Mouse (Mus musculus) left cerebral cortex, adult 11 months (tissue): ENCODE data around the gene Slc34a2.

Experiments used
- DNase-seq: peaks from one replicate; pipeline ENCODE4 v3.0.0; 2022; ENCODE audit warnings: low spot score

Slc34a2 gene

DNA sequence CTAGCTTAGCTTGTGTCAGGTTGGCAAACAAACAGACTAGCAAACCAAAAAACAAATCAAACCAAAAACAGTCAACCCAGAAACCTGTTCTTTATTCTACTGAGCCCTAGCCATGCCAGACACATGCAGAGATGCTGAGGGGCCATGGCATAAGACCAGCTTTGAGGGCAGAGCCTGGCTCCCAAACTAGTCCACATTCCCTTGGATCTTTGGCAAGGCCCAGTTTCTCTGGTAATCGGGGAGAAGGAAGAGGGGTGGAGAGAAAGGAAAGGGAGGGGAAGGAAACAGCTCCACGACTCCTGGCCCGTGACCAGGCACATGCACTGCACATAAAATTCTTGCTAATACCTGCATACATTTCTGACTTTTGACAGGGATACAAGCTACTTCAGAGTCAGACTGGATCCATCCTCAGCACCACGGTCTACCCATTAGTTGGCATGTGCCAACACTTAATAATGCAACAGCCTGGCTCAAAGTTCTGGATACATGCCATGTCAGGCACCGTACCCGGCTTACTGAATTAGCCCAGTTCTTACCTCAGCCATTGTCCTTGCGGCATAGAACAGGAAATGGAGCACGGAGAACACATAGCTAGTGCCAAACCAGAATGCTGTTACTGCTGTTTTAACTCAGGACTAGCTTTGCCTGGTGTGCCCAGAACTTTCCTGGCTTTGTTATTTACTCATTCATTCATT is 12.5 kb upstream of the Slc34a2 start:
- DNase-seq = no peak

DNA sequence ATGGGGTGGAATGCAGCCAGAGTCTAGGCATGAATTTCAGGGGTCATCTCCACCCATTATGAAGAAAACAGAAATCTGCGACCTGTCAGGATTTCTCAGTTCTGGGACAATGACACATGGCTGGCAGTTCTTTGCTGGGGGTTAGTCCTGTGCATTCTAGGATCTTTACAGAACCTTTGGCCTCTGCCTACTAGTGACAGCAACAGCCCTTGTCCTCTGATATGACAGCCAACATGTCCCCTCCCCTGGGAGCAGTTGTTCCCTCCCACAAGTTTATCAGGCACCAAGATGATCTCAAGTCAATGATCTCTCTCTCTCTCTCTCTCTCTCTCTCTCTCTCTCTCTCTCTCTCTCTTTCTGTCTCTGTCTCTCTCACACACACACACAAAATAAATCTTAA is 6.5 kb upstream of the Slc34a2 start:
- DNase-seq = no peak

DNA sequence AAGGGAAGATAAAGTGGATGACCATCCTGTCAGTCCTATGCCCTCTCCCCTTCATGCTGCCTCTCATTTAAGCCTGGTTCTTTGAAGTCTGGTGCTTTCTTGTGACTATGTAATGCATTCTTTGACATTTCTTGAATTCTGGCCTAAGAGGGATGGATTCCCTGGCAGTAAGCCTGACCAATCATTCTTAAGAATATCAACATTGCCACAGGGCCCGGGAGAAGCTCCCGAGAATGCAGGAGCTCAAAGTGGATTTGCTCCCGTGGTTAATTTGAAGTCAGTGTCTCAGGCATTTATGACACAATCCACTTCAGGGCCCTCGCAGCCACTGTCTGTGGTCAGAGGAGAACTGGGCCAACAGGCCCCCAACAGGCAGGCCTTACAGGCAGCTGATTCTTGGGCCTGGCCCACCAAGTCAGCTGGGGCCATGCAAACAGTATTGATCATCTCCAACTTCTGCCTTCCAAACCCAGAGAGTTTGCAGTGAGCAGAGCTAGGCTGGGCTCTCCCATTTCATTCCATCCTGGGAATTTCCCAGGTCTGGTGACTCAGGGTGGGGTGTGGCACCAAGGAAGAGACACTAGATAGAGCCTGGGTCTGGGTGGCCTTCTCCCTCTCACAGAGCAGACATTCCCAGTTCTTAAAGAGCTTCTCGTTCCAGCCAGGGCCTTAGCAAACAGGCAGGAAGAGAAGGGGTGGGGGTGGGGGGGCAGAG is 4.3 kb downstream of the Slc34a2 start:
- no peak for DNase-seq

DNA sequence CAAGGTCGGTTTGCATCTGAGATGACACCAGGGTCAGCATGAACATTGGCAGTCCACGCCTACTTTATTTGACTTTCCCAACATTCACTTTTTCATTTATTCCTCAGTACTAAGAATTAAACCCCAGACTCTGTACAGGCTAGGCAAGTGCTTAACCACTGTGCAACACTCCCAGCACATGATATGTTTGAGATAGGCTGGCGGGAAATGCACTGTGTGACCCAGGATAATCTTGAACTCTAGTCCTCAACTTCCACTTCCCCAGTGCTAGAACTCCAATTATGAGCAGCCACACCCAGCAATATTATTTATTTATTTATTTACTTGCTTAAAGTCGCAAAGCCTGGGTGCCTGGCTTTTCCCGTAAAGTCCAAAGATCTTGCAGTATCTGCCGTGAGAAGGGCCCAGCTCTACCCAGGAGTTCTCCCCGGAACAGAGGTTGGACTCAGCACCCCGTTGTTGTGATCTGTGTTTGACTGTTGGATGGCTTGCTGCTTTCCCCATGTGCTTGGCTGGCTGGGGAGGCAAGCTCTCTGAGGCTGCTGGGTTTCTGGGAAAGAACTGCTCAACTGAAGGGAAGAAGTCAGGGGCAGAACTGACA is 5.0 kb downstream of the Slc34a2 start:
- DNase-seq = no peak

DNA sequence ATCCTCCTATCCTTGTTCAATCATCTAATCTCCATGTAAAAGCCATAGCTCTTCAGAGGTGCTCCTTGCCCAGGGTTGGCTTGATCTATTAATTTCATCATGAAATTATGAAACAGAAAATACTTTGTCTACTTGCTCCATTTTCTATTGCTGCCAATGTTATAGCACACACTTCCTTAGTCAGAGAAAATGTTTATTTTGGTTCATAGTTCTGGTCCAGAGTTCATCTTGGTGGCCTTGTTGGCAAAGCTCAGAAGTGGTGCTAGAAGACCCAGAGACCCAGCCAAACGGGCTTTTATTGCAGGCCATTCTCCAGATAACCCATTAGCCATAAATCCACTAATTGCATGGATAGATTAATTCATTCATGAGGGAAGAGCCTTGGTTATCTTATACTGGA is 5.8 kb downstream of the Slc34a2 start:
- no peak for DNase-seq

- no peak for DNase-seq
Observed at GRCm38 (mm10) chr5:53047951-53048350, 10.1 kb downstream of the Slc34a2 start.

GRCm38 (mm10) chr5:53048599-53048998 is 10.7 kb downstream of the Slc34a2 start:
- no peak for DNase-seq

DNA sequence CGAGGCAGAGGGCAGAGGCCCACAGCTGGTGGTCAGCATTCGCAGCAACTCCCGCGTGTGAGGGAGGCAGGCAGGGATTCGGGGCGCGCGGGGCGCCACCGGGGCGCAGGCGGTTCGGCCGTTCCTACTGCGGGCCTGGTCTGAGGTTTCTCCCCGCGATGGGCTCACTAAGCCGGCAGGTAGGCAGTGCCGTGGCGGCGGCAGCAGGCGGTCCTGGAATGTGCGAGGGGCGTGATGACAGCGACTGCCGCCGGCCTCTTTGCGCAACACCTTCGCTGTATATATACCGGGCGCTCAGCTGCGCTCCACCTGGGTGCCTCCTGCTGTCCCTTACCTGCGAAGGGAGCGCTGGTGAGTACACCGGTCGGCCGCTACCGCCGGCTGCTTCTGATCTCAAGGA is 11.2 kb downstream of the Slc34a2 start:
- DNase-seq = no peak

- no peak for DNase-seq
Observed at GRCm38 (mm10) chr5:53050963-53051362, 13.1 kb downstream of the Slc34a2 start.

- no peak for DNase-seq
Observed at GRCm38 (mm10) chr5:53053246-53053645, 15.4 kb downstream of the Slc34a2 start.

GRCm38 (mm10) chr5:53061532-53062130 is 23.8 kb downstream of the Slc34a2 start:
- no peak for DNase-seq

- no peak for DNase-seq
Observed at GRCm38 (mm10) chr5:53074553-53074952, 36.7 kb downstream of the Slc34a2 start.

GRCm38 (mm10) chr5:53078453-53078852 is 40.6 kb downstream of the Slc34a2 start:
- no peak for DNase-seq

- DNase-seq = no peak
Observed at GRCm38 (mm10) chr5:53087452-53087851, 49.6 kb downstream of the Slc34a2 start.

DNA sequence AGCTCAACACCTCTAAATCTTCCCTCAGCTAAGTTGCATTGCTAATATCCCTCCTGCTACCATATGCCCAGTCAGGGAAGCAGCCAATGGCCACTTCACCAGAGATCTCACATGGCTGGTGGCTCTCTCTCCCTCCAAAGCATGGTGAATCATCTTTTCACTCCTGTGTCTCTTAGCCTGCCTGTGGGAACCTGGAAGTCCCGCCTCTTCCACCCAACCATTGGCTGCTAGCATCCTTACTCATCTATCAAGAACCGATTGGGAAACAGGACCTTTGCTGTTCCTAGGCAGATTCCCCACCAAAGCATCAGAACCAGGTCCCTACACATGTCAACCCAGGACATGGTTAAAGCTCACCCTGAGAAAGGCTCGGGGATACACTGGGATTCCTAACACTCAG is 53.5 kb downstream of the Slc34a2 start:
- no peak for DNase-seq

DNA sequence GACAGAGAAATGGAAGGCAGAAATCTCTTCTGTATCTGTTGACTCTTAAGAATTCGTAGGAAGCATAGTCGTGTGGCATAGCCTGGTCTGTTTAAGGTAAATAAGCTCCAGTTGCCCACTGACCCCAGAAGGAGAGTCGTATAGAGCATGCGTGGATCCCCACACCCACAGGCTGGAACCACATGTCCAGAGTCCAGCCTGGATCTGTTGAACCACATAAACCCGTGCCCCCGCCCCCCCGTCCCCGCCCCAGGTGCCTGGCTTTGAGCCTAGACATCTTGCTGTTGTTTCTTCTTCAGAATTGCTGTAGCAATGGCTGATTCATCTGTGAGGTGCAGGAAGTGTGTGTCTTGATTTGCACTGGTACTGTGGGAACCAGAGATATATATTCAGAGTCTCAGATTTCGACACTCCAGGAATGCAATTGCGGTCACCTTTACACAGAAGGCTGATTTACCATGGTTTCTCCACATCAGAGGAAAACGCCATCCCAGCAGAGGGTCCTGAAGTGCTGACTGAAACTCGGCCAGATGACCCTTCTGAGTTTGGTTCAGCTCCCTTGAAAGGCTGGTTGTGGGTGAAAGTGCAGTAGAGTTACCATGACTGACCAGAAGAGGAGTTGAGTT is 64.1 kb downstream of the Slc34a2 start:
- no peak for DNase-seq

DNA sequence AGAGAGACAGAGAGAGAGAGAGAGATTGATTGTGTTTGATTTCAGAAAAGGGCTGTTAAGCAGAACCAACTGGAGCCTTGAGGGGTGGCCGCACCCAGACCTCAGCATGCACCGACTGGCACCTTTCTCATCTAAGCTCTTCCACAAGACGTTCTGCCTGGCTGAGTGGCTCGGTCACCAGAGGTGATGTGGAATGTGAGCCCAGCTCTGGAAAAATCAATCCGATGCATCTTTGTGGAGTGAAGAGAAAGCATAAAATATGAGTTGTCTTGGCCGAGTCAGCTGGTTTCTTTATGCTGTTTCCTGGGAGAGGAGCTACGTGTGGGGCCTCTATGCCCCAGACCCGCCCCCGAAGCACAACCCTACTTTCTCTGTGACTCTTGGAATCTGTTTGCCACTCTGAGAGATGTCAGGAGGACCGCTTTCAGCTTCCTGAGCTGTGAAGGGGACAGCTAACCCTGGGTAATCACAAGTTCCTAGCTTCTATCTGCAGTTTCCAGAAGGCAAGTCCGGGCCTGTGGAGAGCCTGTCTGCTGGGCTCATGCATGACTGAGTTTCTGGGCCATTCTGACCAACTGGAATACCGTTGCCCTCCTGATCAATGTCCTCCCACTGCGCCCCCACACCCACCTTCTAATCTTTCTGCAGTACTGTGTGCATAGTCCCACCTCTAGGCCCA is 66.4 kb downstream of the Slc34a2 start:
- no peak for DNase-seq

- DNase-seq = no peak
Observed at GRCm38 (mm10) chr5:53105716-53106115, 67.8 kb downstream of the Slc34a2 start.

- DNase-seq = no peak
Observed at GRCm38 (mm10) chr5:53106125-53106524, 68.2 kb downstream of the Slc34a2 start.

- DNase-seq = no peak
Observed at GRCm38 (mm10) chr5:53106731-53107130, 68.8 kb downstream of the Slc34a2 start.

DNA sequence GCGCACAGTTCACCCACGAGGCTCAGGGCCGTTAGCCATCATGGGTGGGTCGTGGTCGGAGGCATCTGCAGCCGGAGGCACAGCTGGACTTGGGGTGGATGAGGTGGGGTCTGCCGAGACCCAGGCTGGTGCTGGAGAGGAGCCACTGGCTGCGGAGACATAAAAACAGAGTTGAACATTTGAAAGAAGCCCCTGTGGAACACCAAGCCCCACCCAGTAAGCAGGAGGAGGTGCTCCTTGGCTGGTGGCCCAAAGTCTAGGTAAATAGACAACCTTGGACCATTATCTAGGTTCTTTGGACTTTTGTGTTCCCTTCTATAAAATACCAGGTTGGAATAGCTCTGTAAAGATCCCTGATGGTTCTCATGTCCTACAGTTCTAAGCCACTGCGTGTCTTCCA is 70.1 kb downstream of the Slc34a2 start:
- no peak for DNase-seq

GRCm38 (mm10) chr5:53108668-53109067 is 70.8 kb downstream of the Slc34a2 start:
- DNase-seq = no peak
